Mouse (Mus musculus): ENCODE results near the gene Anks1b. TPM values are rescaled to one million over a fixed set of nuclear protein-coding genes. Genes with fewer than 3 reads are reported as not detected.

Anks1b gene
- polyA plus RNA-seq, 1 experiment from 2014 or later, result 3.0 TPM

DNA sequence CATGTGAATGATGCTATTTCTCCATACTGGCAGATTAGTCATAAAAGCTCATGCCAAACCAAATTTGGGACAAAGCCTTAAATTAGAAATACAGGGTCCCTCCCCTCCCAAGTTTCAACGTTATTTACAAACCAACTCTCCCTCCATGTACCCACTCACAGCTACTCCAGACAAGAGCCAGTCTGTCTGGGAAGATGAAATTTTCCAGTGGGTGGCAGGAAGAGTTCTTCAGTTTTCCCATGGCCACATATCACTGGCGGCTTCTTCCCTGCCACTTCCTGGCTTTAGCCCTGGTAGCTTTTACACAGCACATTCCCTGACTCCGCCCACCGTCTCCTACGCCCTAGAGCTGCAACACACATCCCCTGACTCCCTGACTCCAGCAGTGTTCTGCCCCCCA, 961.0 kb downstream of the Anks1b start:
- Histone ChIP-seq H3K9ac (replicated peaks; ENCODE audit: low read length) (no peak overlapping the region), H3K27me3 (ENCODE audit: control insufficient read depth, insufficient read depth, low read length) (peaks cover 22% of the 10 kb centered on the region), H3K4me1 (ENCODE audit: control insufficient read depth, insufficient read depth, low read length) (no peaks in the 10 kb centered on the region), H3K4me3 (ENCODE audit: low read depth, low read length) (no peak overlapping the region), H3K36me3 (replicated peaks; ENCODE audit: control insufficient read depth, insufficient read depth, low read depth, low read length) (no peaks in the 10 kb centered on the region), H3K9me3 (replicated peaks; ENCODE audit: control insufficient read depth, low read length) (no peaks in the 10 kb centered on the region), H3K27ac (replicated peaks; ENCODE audit: low read depth, low read length) (no peak overlapping the region), H3K4me2 (ENCODE audit: low read depth, low read length) (no peak overlapping the region)
- DNase-seq (ENCODE audit: low spot score) (no peak), ATAC-seq (replicated peaks; ENCODE audit: insufficient number of reproducible peaks, low FRiP score, low TSS enrichment, low read depth) (no peak)
- 30% methylated on average over 5 of the region's 5 CpGs for WGBS

- Histone ChIP-seq H3K27me3 (ENCODE audit: control insufficient read depth, insufficient read depth, low read length) (peaks cover 16% of the 10 kb centered on the region), H3K4me2 (ENCODE audit: low read depth, low read length) (no peak overlapping the region), H3K4me1 (ENCODE audit: control insufficient read depth, insufficient read depth, low read length) (no peaks in the 10 kb centered on the region), H3K27ac (replicated peaks; ENCODE audit: low read depth, low read length) (no peak overlapping the region), H3K36me3 (replicated peaks; ENCODE audit: control insufficient read depth, insufficient read depth, low read depth, low read length) (no peaks in the 10 kb centered on the region), H3K9ac (replicated peaks; ENCODE audit: low read length) (no peak overlapping the region), H3K9me3 (replicated peaks; ENCODE audit: control insufficient read depth, low read length) (no peaks in the 10 kb centered on the region), H3K4me3 (ENCODE audit: low read depth, low read length) (no peak overlapping the region)
- no peak for ATAC-seq (replicated peaks; ENCODE audit: insufficient number of reproducible peaks, low FRiP score, low TSS enrichment, low read depth)
- no peak for DNase-seq (ENCODE audit: low spot score)
Measured at GRCm38 (mm10) chr10:90835195-90835594, 961.9 kb downstream of the Anks1b start.

DNA sequence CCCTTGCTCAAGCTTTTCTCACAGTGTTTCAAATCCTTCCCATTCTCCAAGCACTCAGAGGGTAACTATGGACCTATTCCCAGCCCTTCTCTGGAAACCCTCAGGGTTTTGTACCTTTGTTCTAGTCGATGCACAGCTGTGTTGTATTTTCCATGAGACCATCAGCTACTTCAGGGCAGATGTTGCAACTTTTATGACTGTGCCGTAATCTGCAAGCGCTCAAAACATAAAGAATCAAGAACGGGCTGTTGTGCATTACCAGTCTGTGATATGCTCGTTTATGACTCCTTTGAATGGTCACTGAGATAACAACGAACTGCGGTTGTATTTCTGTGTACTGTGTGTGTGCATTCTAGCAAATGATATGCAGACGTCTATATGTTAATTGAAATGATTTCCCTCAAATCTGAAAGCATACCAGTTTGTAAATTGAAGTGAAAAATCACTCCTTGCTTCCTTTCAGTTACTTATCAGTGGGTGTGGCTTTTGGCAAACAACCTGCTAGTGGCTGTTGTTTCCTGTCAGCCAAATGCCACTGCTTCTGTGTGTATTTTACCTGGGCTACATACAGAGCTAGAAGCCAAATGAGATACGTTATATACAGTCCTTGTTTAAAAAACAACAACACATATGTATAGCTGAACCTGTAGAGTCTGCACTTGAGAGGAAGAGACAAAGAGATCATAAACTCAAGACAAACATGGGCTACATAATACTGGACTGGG, 966.5 kb downstream of the Anks1b start:
- Histone ChIP-seq H3K36me3 (replicated peaks; ENCODE audit: control insufficient read depth, insufficient read depth, low read depth, low read length) (no peaks in the 10 kb centered on the region), H3K27ac (replicated peaks; ENCODE audit: low read depth, low read length) (no peak overlapping the region), H3K9me3 (replicated peaks; ENCODE audit: control insufficient read depth, low read length) (no peaks in the 10 kb centered on the region), H3K9ac (replicated peaks; ENCODE audit: low read length) (no peak overlapping the region), H3K4me2 (ENCODE audit: low read depth, low read length) (no peak overlapping the region), H3K27me3 (ENCODE audit: control insufficient read depth, insufficient read depth, low read length) (no peaks in the 10 kb centered on the region), H3K4me3 (ENCODE audit: low read depth, low read length) (no peak overlapping the region), H3K4me1 (ENCODE audit: control insufficient read depth, insufficient read depth, low read length) (no peaks in the 10 kb centered on the region)
- DNase-seq (ENCODE audit: low spot score) (no peak), ATAC-seq (replicated peaks; ENCODE audit: insufficient number of reproducible peaks, low FRiP score, low TSS enrichment, low read depth) (no peak)
- 86% methylated on average over 9 of the region's 9 CpGs for WGBS

DNA sequence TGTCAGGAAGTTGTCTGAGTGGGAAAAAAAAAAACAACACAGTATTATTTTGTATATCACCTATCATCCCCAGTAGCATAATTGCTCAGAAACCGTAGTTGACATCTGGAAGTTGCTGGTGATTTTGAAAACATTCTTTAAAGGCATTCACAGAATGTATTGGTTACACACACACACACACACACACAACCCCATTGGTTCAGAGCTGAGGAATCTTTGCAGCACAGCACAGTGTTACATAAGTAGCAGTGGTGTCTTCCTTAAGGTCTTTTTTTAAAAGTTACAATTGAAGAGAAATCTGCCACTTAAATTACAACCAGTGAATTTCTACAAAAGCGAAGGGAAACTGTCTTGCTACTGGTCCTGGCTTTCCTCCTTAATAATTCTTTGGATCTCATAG, 969.1 kb downstream of the Anks1b start:
- Histone ChIP-seq H3K4me2 (ENCODE audit: low read depth, low read length) (no peak overlapping the region), H3K36me3 (replicated peaks; ENCODE audit: control insufficient read depth, insufficient read depth, low read depth, low read length) (no peaks in the 10 kb centered on the region), H3K27me3 (ENCODE audit: control insufficient read depth, insufficient read depth, low read length) (no peaks in the 10 kb centered on the region), H3K27ac (replicated peaks; ENCODE audit: low read depth, low read length) (no peak overlapping the region), H3K9me3 (replicated peaks; ENCODE audit: control insufficient read depth, low read length) (no peaks in the 10 kb centered on the region), H3K4me1 (ENCODE audit: control insufficient read depth, insufficient read depth, low read length) (no peaks in the 10 kb centered on the region), H3K4me3 (ENCODE audit: low read depth, low read length) (no peak overlapping the region), H3K9ac (replicated peaks; ENCODE audit: low read length) (no peak overlapping the region)
- ATAC-seq (replicated peaks; ENCODE audit: insufficient number of reproducible peaks, low FRiP score, low TSS enrichment, low read depth) (no peak), DNase-seq (ENCODE audit: low spot score) (no peak)
- 61% methylated on average over 2 of the region's 2 CpGs for WGBS

DNA sequence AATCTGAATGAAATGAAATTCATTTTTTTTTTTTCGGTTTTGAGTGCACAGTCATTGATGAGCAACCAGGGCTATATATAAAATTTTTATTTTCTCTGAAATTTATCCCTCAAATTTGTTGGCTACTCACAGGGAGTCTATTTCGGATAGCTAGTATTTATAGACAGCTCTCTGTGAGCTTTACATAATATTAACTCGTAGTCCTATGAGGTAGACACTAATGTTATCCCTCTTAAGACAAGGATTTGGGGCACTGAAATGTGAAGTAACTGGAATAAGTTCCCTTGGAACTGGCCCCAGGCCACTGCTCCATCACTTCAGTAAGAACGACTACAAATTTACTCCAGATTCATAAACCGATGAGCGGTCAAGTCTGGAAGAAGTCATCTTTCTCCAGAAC, 977.8 kb downstream of the Anks1b start:
- Histone ChIP-seq H3K27me3 (ENCODE audit: control insufficient read depth, insufficient read depth, low read length) (no peaks in the 10 kb centered on the region), H3K9me3 (replicated peaks; ENCODE audit: control insufficient read depth, low read length) (no peaks in the 10 kb centered on the region), H3K4me1 (ENCODE audit: control insufficient read depth, insufficient read depth, low read length) (no peaks in the 10 kb centered on the region), H3K4me3 (ENCODE audit: low read depth, low read length) (no peak overlapping the region), H3K9ac (replicated peaks; ENCODE audit: low read length) (no peak overlapping the region), H3K4me2 (ENCODE audit: low read depth, low read length) (no peak overlapping the region), H3K36me3 (replicated peaks; ENCODE audit: control insufficient read depth, insufficient read depth, low read depth, low read length) (no peaks in the 10 kb centered on the region), H3K27ac (replicated peaks; ENCODE audit: low read depth, low read length) (no peak overlapping the region)
- WGBS, result 91% methylated on average over 6 of the region's 6 CpGs
- DNase-seq (ENCODE audit: low spot score) (no peak), ATAC-seq (replicated peaks; ENCODE audit: insufficient number of reproducible peaks, low FRiP score, low TSS enrichment, low read depth) (no peak)

- H3K4me2 ChIP-seq (ENCODE audit: low read depth, low read length), result no peak overlapping the region
Measured at GRCm38 (mm10) chr10:90851999-90852398, 978.7 kb downstream of the Anks1b start.

GRCm38 (mm10) chr10:90852432-90852831, 979.1 kb downstream of the Anks1b start:
- Histone ChIP-seq H3K4me1 (ENCODE audit: control insufficient read depth, insufficient read depth, low read length) (no peaks in the 10 kb centered on the region), H3K9ac (replicated peaks; ENCODE audit: low read length) (no peak overlapping the region), H3K4me3 (ENCODE audit: low read depth, low read length) (no peak overlapping the region), H3K27me3 (ENCODE audit: control insufficient read depth, insufficient read depth, low read length) (no peaks in the 10 kb centered on the region), H3K4me2 (ENCODE audit: low read depth, low read length) (no peak overlapping the region), H3K9me3 (replicated peaks; ENCODE audit: control insufficient read depth, low read length) (no peaks in the 10 kb centered on the region), H3K27ac (replicated peaks; ENCODE audit: low read depth, low read length) (no peak overlapping the region), H3K36me3 (replicated peaks; ENCODE audit: control insufficient read depth, insufficient read depth, low read depth, low read length) (no peaks in the 10 kb centered on the region)
- DNase-seq (ENCODE audit: low spot score) (no peak), ATAC-seq (replicated peaks; ENCODE audit: insufficient number of reproducible peaks, low FRiP score, low TSS enrichment, low read depth) (no peak)
- WGBS, result 81% methylated on average over 7 of the region's 7 CpGs

More at GRCm38 (mm10) chr10:90851999-90852398, 978.7 kb downstream of the Anks1b start:
- DNase-seq (ENCODE audit: low spot score) (no peak), ATAC-seq (replicated peaks; ENCODE audit: insufficient number of reproducible peaks, low FRiP score, low TSS enrichment, low read depth) (no peak)
- Histone ChIP-seq H3K27ac (replicated peaks; ENCODE audit: low read depth, low read length) (no peak overlapping the region), H3K36me3 (replicated peaks; ENCODE audit: control insufficient read depth, insufficient read depth, low read depth, low read length) (no peaks in the 10 kb centered on the region), H3K4me3 (ENCODE audit: low read depth, low read length) (no peak overlapping the region), H3K4me1 (ENCODE audit: control insufficient read depth, insufficient read depth, low read length) (no peaks in the 10 kb centered on the region), H3K27me3 (ENCODE audit: control insufficient read depth, insufficient read depth, low read length) (no peaks in the 10 kb centered on the region), H3K9me3 (replicated peaks; ENCODE audit: control insufficient read depth, low read length) (no peaks in the 10 kb centered on the region), H3K9ac (replicated peaks; ENCODE audit: low read length) (no peak overlapping the region)
- WGBS, result 82% methylated on average over 11 of the region's 11 CpGs

DNA sequence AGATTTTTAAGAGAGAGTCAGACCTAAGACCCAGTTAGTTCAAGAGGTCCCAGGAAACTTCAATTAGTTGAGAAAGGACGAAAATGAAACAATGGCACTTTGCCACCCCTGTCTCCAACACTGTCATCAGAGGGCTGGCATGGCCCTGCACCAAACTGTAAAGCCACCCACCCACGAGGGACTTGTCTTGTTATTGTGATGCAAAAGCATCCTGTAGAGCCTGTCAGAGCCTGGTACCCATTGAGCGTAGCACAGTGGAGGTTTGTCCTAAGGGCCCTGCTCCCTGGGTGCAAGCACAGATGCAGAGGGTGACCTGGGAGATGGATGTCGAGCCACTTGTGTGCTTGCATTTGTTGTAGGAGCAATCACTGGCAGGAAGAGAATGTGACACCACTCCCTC, 983.4 kb downstream of the Anks1b start:
- Histone ChIP-seq H3K36me3 (replicated peaks; ENCODE audit: control insufficient read depth, insufficient read depth, low read depth, low read length) (no peaks in the 10 kb centered on the region), H3K27me3 (ENCODE audit: control insufficient read depth, insufficient read depth, low read length) (no peaks in the 10 kb centered on the region), H3K4me3 (ENCODE audit: low read depth, low read length) (no peak overlapping the region), H3K9me3 (replicated peaks; ENCODE audit: control insufficient read depth, low read length) (no peaks in the 10 kb centered on the region), H3K27ac (replicated peaks; ENCODE audit: low read depth, low read length) (no peak overlapping the region), H3K4me2 (ENCODE audit: low read depth, low read length) (no peak overlapping the region), H3K4me1 (ENCODE audit: control insufficient read depth, insufficient read depth, low read length) (no peaks in the 10 kb centered on the region), H3K9ac (replicated peaks; ENCODE audit: low read length) (no peak overlapping the region)
- DNase-seq (ENCODE audit: low spot score) (no peak), ATAC-seq (replicated peaks; ENCODE audit: insufficient number of reproducible peaks, low FRiP score, low TSS enrichment, low read depth) (no peak)
- WGBS, result 39% methylated on average over 4 of the region's 4 CpGs

All from embryonic facial prominence, embryonic 11.5 days (tissue).